Mouse (Mus musculus) cerebral cortex, adult 2 months (tissue): ENCODE measurements around the gene Naf1.

Experiments
- WGBS: fragments of 180-500 bp; shearing (Covaris S2); methylation state at CpG from one replicate; pipeline ENCODE4 v1.1.7; 2018; 5-methylcytosine and 5-hydroxymethylcytosine counted together

Naf1 gene

GRCm38 (mm10) chr8:66860023-66860422 lies at the start of gene Naf1:
Gene Naf1 (plus strand): TSS chr8:66860217.
- under 1% methylated on average over 37 of the region's 37 CpGs for WGBS

- 1% methylated on average over 46 of the region's 46 CpGs for WGBS
Measured at GRCm38 (mm10) chr8:66860921-66861588, 1.0 kb downstream of the Naf1 start.

- WGBS, result 40% methylated on average over 5 of the region's 5 CpGs
Measured at GRCm38 (mm10) chr8:66861589-66862500, 1.8 kb downstream of the Naf1 start.

GRCm38 (mm10) chr8:66863761-66864160 lies 3.7 kb downstream of the Naf1 start:
- 91% methylated on average over 3 of the region's 3 CpGs for WGBS

GRCm38 (mm10) chr8:66865120-66865519 lies 5.1 kb downstream of the Naf1 start:
- WGBS, result 69% methylated on average over 1 of the region's 1 CpGs

GRCm38 (mm10) chr8:66867679-66868078 lies 7.7 kb downstream of the Naf1 start:
- 48% methylated on average over 3 of the region's 3 CpGs for WGBS

GRCm38 (mm10) chr8:66869211-66869932 lies 9.4 kb downstream of the Naf1 start:
- 51% methylated on average over 1 of the region's 1 CpGs for WGBS

GRCm38 (mm10) chr8:66883866-66884265 lies 23.8 kb downstream of the Naf1 start:
- 43% methylated on average over 1 of the region's 1 CpGs for WGBS

- 63% methylated on average over 2 of the region's 2 CpGs for WGBS
Measured at GRCm38 (mm10) chr8:66891879-66892278, 31.9 kb downstream of the Naf1 start.

- WGBS, result 62% methylated on average over 2 of the region's 2 CpGs
Measured at GRCm38 (mm10) chr8:66905000-66905399, 45.0 kb downstream of the Naf1 start.

- 61% methylated on average over 4 of the region's 4 CpGs for WGBS
Measured at GRCm38 (mm10) chr8:66905557-66905956, 45.5 kb downstream of the Naf1 start.

GRCm38 (mm10) chr8:66906116-66906515 lies 46.1 kb downstream of the Naf1 start:
- 65% methylated on average over 8 of the region's 8 CpGs for WGBS

GRCm38 (mm10) chr8:66910684-66911083 lies 50.7 kb downstream of the Naf1 start:
- 26% methylated on average over 6 of the region's 6 CpGs for WGBS

GRCm38 (mm10) chr8:66913616-66914536 lies 53.9 kb downstream of the Naf1 start:
- 66% methylated on average over 14 of the region's 14 CpGs for whole genome bisulfite sequencing

GRCm38 (mm10) chr8:66916056-66916455 lies 56.0 kb downstream of the Naf1 start:
- WGBS, result 57% methylated on average over 7 of the region's 7 CpGs

GRCm38 (mm10) chr8:66917695-66918467 lies 57.9 kb downstream of the Naf1 start:
- WGBS, result 81% methylated on average over 6 of the region's 6 CpGs

GRCm38 (mm10) chr8:66918471-66918870 lies 58.5 kb downstream of the Naf1 start:
- WGBS, result 81% methylated on average over 4 of the region's 4 CpGs

- 79% methylated on average over 4 of the region's 4 CpGs for WGBS
Measured at GRCm38 (mm10) chr8:66933746-66934145, 73.7 kb downstream of the Naf1 start.

GRCm38 (mm10) chr8:66936236-66936635 lies 76.2 kb downstream of the Naf1 start:
- 66% methylated on average over 3 of the region's 3 CpGs for WGBS
